Mouse (Mus musculus): ENCODE results near the gene Dcdc2a.

DNA sequence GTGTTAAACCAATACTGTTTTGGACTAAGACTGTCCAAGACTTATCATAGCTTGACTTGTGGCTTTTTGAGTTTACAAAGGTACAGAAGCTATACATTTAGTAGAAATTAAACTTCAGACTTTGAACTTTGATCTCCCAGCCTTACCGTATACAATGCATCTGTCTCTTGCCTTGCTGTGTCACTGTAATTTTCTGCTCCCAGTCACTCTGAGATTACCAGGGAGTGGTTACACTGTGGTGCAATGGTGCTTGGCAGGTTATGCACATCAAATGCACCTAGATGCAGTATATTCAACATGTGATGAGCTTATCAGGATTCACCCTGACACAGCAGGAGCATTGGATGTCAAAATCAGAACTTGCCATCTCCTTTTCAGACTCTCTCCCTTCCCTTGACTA lies 122.0 kb downstream of the Dcdc2a start:
- no peak for TF ChIP-seq CTCF (IDR thresholded peaks at IDR 0.05; ENCODE audit: extremely low read depth, insufficient read depth, low read length)
- TF ChIP-seq POLR2A (IDR thresholded peaks at IDR 0.05; ENCODE audit: extremely low read depth, insufficient read depth, low read length), result no peak

Measured in cortical plate, adult 2 months (tissue).